Mouse (Mus musculus): ENCODE results near the gene Zfp663. TPM values are rescaled to one million over a fixed set of nuclear protein-coding genes. Genes with fewer than 3 reads are reported as not detected.

The Zfp663 gene
- polyA plus RNA-seq, 1 experiment, result not detected

GRCm38 (mm10) chr2:165321381-165321888 lies 47.1 kb downstream of the Zfp663 start:
- peak overlapping the region; percentile 24 for H3K27ac ChIP-seq (ENCODE audit: insufficient read depth, low read depth, low read length)
- TF ChIP-seq POLR2A (IDR thresholded peaks at IDR 0.05; ENCODE audit: low read depth, low read length), result no peak
- no peak for TF ChIP-seq CTCF (conservative IDR thresholded peaks at IDR 0.05; ENCODE audit: insufficient read depth, insufficient read length, low read depth, low read length)
- H3K4me3 ChIP-seq (ENCODE audit: insufficient read depth, low read depth, low read length), result no peak overlapping the region
- no peaks in the 10 kb centered on the region for H3K36me3 ChIP-seq (ENCODE audit: control insufficient read depth, insufficient read depth, low read length)
- WGBS, result 48% methylated on average over 8 of the region's 8 CpGs
- H3K27me3 ChIP-seq (replicated peaks; ENCODE audit: control insufficient read depth, insufficient read depth, low read length), result no peaks in the 10 kb centered on the region
- no peak for DNase-seq
- peaks cover 24% of the 10 kb centered on the region for H3K4me1 ChIP-seq (ENCODE audit: control insufficient read depth, insufficient read depth, low read length)

- 49% methylated on average over 12 of the region's 12 CpGs for WGBS
- Histone ChIP-seq H3K27me3 (replicated peaks; ENCODE audit: control insufficient read depth, insufficient read depth, low read length) (no peaks in the 10 kb centered on the region), H3K36me3 (ENCODE audit: control insufficient read depth, insufficient read depth, low read length) (no peaks in the 10 kb centered on the region), H3K27ac (ENCODE audit: insufficient read depth, low read depth, low read length) (peak overlapping the region; percentile 24), H3K4me3 (ENCODE audit: insufficient read depth, low read depth, low read length) (no peak overlapping the region), H3K4me1 (ENCODE audit: control insufficient read depth, insufficient read depth, low read length) (peaks cover 24% of the 10 kb centered on the region)
- DNase-seq, result peak; percentile 57
- no peak for TF ChIP-seq CTCF (conservative IDR thresholded peaks at IDR 0.05; ENCODE audit: insufficient read depth, insufficient read length, low read depth, low read length)
- no peak for TF ChIP-seq POLR2A (IDR thresholded peaks at IDR 0.05; ENCODE audit: low read depth, low read length)
Observed at GRCm38 (mm10) chr2:165320531-165321150, 47.9 kb downstream of the Zfp663 start.

- H3K27me3 ChIP-seq (replicated peaks; ENCODE audit: control insufficient read depth, insufficient read depth, low read length), result no peaks in the 10 kb centered on the region
- H3K4me1 ChIP-seq (ENCODE audit: control insufficient read depth, insufficient read depth, low read length), result peaks cover 25% of the 10 kb centered on the region
- 44% methylated on average over 4 of the region's 4 CpGs for WGBS
- H3K27ac ChIP-seq (ENCODE audit: insufficient read depth, low read depth, low read length), result no peak overlapping the region
- no peak for DNase-seq
- no peak overlapping the region for H3K4me3 ChIP-seq (ENCODE audit: insufficient read depth, low read depth, low read length)
- no peak for TF ChIP-seq CTCF (conservative IDR thresholded peaks at IDR 0.05; ENCODE audit: insufficient read depth, insufficient read length, low read depth, low read length)
- no peak for TF ChIP-seq POLR2A (IDR thresholded peaks at IDR 0.05; ENCODE audit: low read depth, low read length)
- no peaks in the 10 kb centered on the region for H3K36me3 ChIP-seq (ENCODE audit: control insufficient read depth, insufficient read depth, low read length)
Observed at GRCm38 (mm10) chr2:165319503-165319902, 49.0 kb downstream of the Zfp663 start.

GRCm38 (mm10) chr2:165318941-165319340 lies 49.6 kb downstream of the Zfp663 start:
- Histone ChIP-seq H3K27me3 (replicated peaks; ENCODE audit: control insufficient read depth, insufficient read depth, low read length) (no peaks in the 10 kb centered on the region), H3K4me1 (ENCODE audit: control insufficient read depth, insufficient read depth, low read length) (peaks cover 25% of the 10 kb centered on the region), H3K4me3 (ENCODE audit: insufficient read depth, low read depth, low read length) (no peak overlapping the region), H3K27ac (ENCODE audit: insufficient read depth, low read depth, low read length) (no peak overlapping the region), H3K36me3 (ENCODE audit: control insufficient read depth, insufficient read depth, low read length) (no peaks in the 10 kb centered on the region)
- TF ChIP-seq CTCF (conservative IDR thresholded peaks at IDR 0.05; ENCODE audit: insufficient read depth, insufficient read length, low read depth, low read length) (no peak), POLR2A (IDR thresholded peaks at IDR 0.05; ENCODE audit: low read depth, low read length) (no peak)
- no peak for DNase-seq
- WGBS, result 76% methylated on average over 7 of the region's 7 CpGs

- TF ChIP-seq POLR2A (IDR thresholded peaks at IDR 0.05; ENCODE audit: low read depth, low read length), result no peak
- no peak for TF ChIP-seq CTCF (conservative IDR thresholded peaks at IDR 0.05; ENCODE audit: insufficient read depth, insufficient read length, low read depth, low read length)
- Histone ChIP-seq H3K27ac (ENCODE audit: insufficient read depth, low read depth, low read length) (no peak overlapping the region), H3K36me3 (ENCODE audit: control insufficient read depth, insufficient read depth, low read length) (no peaks in the 10 kb centered on the region), H3K27me3 (replicated peaks; ENCODE audit: control insufficient read depth, insufficient read depth, low read length) (no peaks in the 10 kb centered on the region), H3K4me1 (ENCODE audit: control insufficient read depth, insufficient read depth, low read length) (peaks cover 32% of the 10 kb centered on the region), H3K4me3 (ENCODE audit: insufficient read depth, low read depth, low read length) (no peak overlapping the region)
- no peak for DNase-seq
- WGBS, result 66% methylated on average over 16 of the region's 16 CpGs
Observed at GRCm38 (mm10) chr2:165317621-165318263, 50.8 kb downstream of the Zfp663 start.

GRCm38 (mm10) chr2:165316837-165317473 lies 51.6 kb downstream of the Zfp663 start:
- Histone ChIP-seq H3K4me3 (ENCODE audit: insufficient read depth, low read depth, low read length) (no peak overlapping the region), H3K4me1 (ENCODE audit: control insufficient read depth, insufficient read depth, low read length) (peaks cover 32% of the 10 kb centered on the region), H3K36me3 (ENCODE audit: control insufficient read depth, insufficient read depth, low read length) (no peaks in the 10 kb centered on the region), H3K27me3 (replicated peaks; ENCODE audit: control insufficient read depth, insufficient read depth, low read length) (no peaks in the 10 kb centered on the region), H3K27ac (ENCODE audit: insufficient read depth, low read depth, low read length) (no peak overlapping the region)
- 54% methylated on average over 9 of the region's 9 CpGs for WGBS
- TF ChIP-seq POLR2A (IDR thresholded peaks at IDR 0.05; ENCODE audit: low read depth, low read length), result no peak
- no peak for TF ChIP-seq CTCF (conservative IDR thresholded peaks at IDR 0.05; ENCODE audit: insufficient read depth, insufficient read length, low read depth, low read length)
- peak; percentile 83 for DNase-seq

- H3K27ac ChIP-seq (ENCODE audit: insufficient read depth, low read depth, low read length), result no peak overlapping the region
- no peak overlapping the region for H3K4me3 ChIP-seq (ENCODE audit: insufficient read depth, low read depth, low read length)
- WGBS, result 61% methylated on average over 10 of the region's 10 CpGs
- peaks cover 26% of the 10 kb centered on the region for H3K4me1 ChIP-seq (ENCODE audit: control insufficient read depth, insufficient read depth, low read length)
- no peak for TF ChIP-seq CTCF (conservative IDR thresholded peaks at IDR 0.05; ENCODE audit: insufficient read depth, insufficient read length, low read depth, low read length)
- H3K27me3 ChIP-seq (replicated peaks; ENCODE audit: control insufficient read depth, insufficient read depth, low read length), result no peaks in the 10 kb centered on the region
- DNase-seq, result no peak
- H3K36me3 ChIP-seq (ENCODE audit: control insufficient read depth, insufficient read depth, low read length), result no peaks in the 10 kb centered on the region
Observed at GRCm38 (mm10) chr2:165316204-165316603, 52.3 kb downstream of the Zfp663 start.

Data from kidney, adult 2 months (tissue).